In the genomic region with DNA sequence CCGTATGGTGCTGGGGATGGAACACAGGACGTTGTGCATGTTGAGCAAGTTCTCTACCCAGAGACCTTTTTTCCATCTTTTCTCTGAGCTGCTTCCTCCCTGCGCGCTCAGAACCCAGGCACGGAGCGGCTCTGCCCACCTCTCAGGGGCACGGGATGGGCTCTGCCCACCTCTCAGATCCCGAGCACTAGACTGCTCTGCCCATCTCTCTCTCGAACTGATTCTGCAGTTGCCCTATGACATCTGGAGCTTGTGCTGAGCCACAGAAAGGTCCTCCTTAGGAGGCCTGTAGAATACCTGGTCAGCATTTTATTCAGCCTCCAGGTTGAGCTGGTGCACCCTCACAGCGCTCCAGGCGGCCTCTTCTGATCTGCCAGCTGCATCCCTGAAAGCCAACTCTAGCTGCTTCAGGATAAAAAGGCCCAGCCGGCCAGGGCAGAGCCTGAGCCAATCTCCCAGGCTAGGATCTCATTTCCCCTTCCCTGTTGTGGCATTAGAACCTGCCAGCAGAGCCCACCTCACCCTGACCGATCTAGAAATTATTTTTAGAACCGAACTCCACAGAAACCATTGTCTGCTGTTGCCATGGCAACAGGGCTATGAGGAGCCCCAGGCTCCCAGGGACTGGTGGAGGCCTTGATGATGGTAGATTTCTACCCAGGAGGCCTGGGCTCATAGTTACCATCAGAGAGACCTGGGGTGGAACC, we compare ENCODE assay signal across 9 mouse cellular contexts. TPM values are rescaled to one million over a fixed set of nuclear protein-coding genes. Genes with fewer than 3 reads are reported as not detected.
DNase-seq lines count a peak whose midpoint lies in the region; ATAC-seq and TF ChIP-seq lines count a peak whose summit lies in the region.
"Had no signal": no experiment of that assay in that cellular context is flagged by ENCODE, and none has a peak within 500 bp of the region (broad histone marks: within the 10 kb centered on the region; RNA-seq: fewer than 3 reads in every experiment).

No protein-coding gene starts in this region.

- TF ChIP-seq CTCF in gastrocnemius, adult 2 months (IDR thresholded peaks at IDR 0.05) = no peak
- TF ChIP-seq CTCF in heart, adult 2 months (IDR thresholded peaks at IDR 0.05) = no peak

- no peak for TF ChIP-seq EP300 in heart, adult 2 months (IDR thresholded peaks at IDR 0.05; ENCODE audit: insufficient read depth, low read depth, low read length)

- intact Hi-C loops in gastrocnemius, adult 2 months (cut with DNase I) = no loop called here
- intact Hi-C loops in heart, adult 2 months (cut with DNase I) = no loop called here

- no peaks in the 10 kb centered on the region for H3K9me3 ChIP-seq in hindbrain, embryonic 15.5 days
- no peaks in the 10 kb centered on the region for H3K9me3 ChIP-seq in midbrain, embryonic 13.5 days
- H3K9me3 ChIP-seq: limb, embryonic 15.5 days had no signal

- no peaks in the 10 kb centered on the region for H3K79me2 ChIP-seq in heart, adult 2 months (replicated peaks; ENCODE audit: control insufficient read depth, insufficient read depth, low read length)

- WGBS in hindbrain, embryonic 15.5 days = 47% methylated on average over 14 of the region's 14 CpGs
- WGBS in midbrain, embryonic 13.5 days = 46% methylated on average over 14 of the region's 14 CpGs
- WGBS in heart, adult 2 months = 66% methylated on average over 14 of the region's 14 CpGs

- no peak overlapping the region for H3K9ac ChIP-seq in hindbrain, embryonic 15.5 days
- no peak overlapping the region for H3K9ac ChIP-seq in midbrain, embryonic 13.5 days (replicated peaks)
- H3K9ac ChIP-seq in heart, adult 2 months (ENCODE audit: low read depth, low read length) = no peak overlapping the region
- H3K9ac ChIP-seq: limb, embryonic 15.5 days had no signal

- H3K27me3 ChIP-seq in hindbrain, embryonic 15.5 days = no peaks in the 10 kb centered on the region
- no peaks in the 10 kb centered on the region for H3K27me3 ChIP-seq in midbrain, embryonic 13.5 days
- no peaks in the 10 kb centered on the region for H3K27me3 ChIP-seq in heart, adult 2 months (ENCODE audit: control insufficient read depth, insufficient read depth, low read length)
- H3K27me3 ChIP-seq: limb, embryonic 15.5 days had no signal

- peak; percentile 12 for DNase-seq in adrenal gland, postnatal 10 days
- DNase-seq in adrenal gland, adult 2 months = no peak
- DNase-seq in embryo, embryonic 10.5 days (ENCODE audit: low spot score) = peak; percentile 56
- no peak for DNase-seq in gastrocnemius, adult 2 months
- no peak for DNase-seq in lung, adult 18-20 months
- no peak for DNase-seq in heart, adult 2 months

- H3K36me3 ChIP-seq in hindbrain, embryonic 15.5 days = no peaks in the 10 kb centered on the region
- H3K36me3 ChIP-seq in midbrain, embryonic 13.5 days = no peaks in the 10 kb centered on the region
- no peaks in the 10 kb centered on the region for H3K36me3 ChIP-seq in heart, adult 2 months (ENCODE audit: control insufficient read depth, insufficient read depth, low read length)
- H3K36me3 ChIP-seq: limb, embryonic 15.5 days had no signal

- peaks cover 16% of the 10 kb centered on the region for H3K4me1 ChIP-seq in hindbrain, embryonic 15.5 days (replicated peaks)
- H3K4me1 ChIP-seq in midbrain, embryonic 13.5 days (replicated peaks) = peaks cover 22% of the 10 kb centered on the region
- H3K4me1 ChIP-seq in heart, adult 2 months (ENCODE audit: control insufficient read depth, insufficient read depth, low read length) = no peaks in the 10 kb centered on the region; the same call in 1 of the 2 replicates

- no peak for TF ChIP-seq POLR2A in heart, adult 2 months (IDR thresholded peaks at IDR 0.05; ENCODE audit: insufficient read depth, low read depth, low read length)

- peak; percentile 70 for ATAC-seq in hindbrain, embryonic 15.5 days (ENCODE audit: low FRiP score, low read depth)
- peak; percentile 77 for ATAC-seq in midbrain, embryonic 13.5 days

- H3K27ac ChIP-seq in hindbrain, embryonic 15.5 days (replicated peaks) = peak overlapping the region; percentile 88
- H3K27ac ChIP-seq in midbrain, embryonic 13.5 days = peak overlapping the region; percentile 91
- H3K27ac ChIP-seq in gastrocnemius, adult 2 months = no peak overlapping the region
- H3K27ac ChIP-seq in heart, adult 2 months = no peak overlapping the region
- H3K27ac ChIP-seq: limb, embryonic 15.5 days had no signal

- H3K4me3 ChIP-seq in hindbrain, embryonic 15.5 days = no peak overlapping the region
- H3K4me3 ChIP-seq in midbrain, embryonic 13.5 days (replicated peaks) = no peak overlapping the region
- no peak overlapping the region for H3K4me3 ChIP-seq in gastrocnemius, adult 2 months
- no peak overlapping the region for H3K4me3 ChIP-seq in heart, adult 2 months
- H3K4me3 ChIP-seq: limb, embryonic 15.5 days had no signal

- no peak overlapping the region for H3K4me2 ChIP-seq in hindbrain, embryonic 15.5 days
- H3K4me2 ChIP-seq in midbrain, embryonic 13.5 days (replicated peaks) = 0 out of 2 replicates have a peak overlapping the region, but pooled peaks have one; percentile 2
- H3K4me2 ChIP-seq: limb, embryonic 15.5 days had no signal

RNA-seq across cellular contexts. Expression of gene Zcchc14, which starts 34.9 kb away (rescaled TPM):
- total RNA-seq in adrenal gland, postnatal 10 days (2021) = 10 to 100 TPM; 38.0 to 47.6 TPM
- 10 to 100 TPM; 32.9 to 44.8 TPM for total RNA-seq in adrenal gland, adult 2 months (2021)
- 41.2 and 44.0 TPM in 2 replicates for polyA plus RNA-seq in adrenal gland, adult 2 months (2012; rRNA removed)
- 21.6 and 23.9 TPM in 2 replicates for polyA plus RNA-seq in hindbrain, embryonic 15.5 days (2015; fragmentation: Nextera tagmentation; extraction: Ambion mirVana)
- polyA plus RNA-seq in midbrain, embryonic 13.5 days (2015; fragmentation: Nextera tagmentation; extraction: Ambion mirVana) = 27.6 and 29.5 TPM in 2 replicates
- total RNA-seq in gastrocnemius, adult 2 months (2021) = 10 to 100 TPM; 18.8 to 22.3 TPM
- total RNA-seq in heart, adult 2 months (2021) = 10 to 100 TPM; 28.5 to 30.0 TPM
- polyA plus RNA-seq in heart, adult 2 months (2012; rRNA removed) = 17.6 and 22.1 TPM in 2 replicates

RNA-seq across cellular contexts. Expression of gene Jph3, which starts 41.8 kb away (rescaled TPM):
- total RNA-seq in adrenal gland, postnatal 10 days (2021) = 1 to 10 TPM; 2.7 to 4.6 TPM
- total RNA-seq in adrenal gland, adult 2 months (2021) = 1 to 10 TPM; 1.6 to 2.2 TPM
- polyA plus RNA-seq in adrenal gland, adult 2 months (2012; rRNA removed) = 3.1 TPM in 2 replicates
- 108 and 125 TPM in 2 replicates for polyA plus RNA-seq in hindbrain, embryonic 15.5 days (2015; fragmentation: Nextera tagmentation; extraction: Ambion mirVana)
- 62.3 and 65.4 TPM in 2 replicates for polyA plus RNA-seq in midbrain, embryonic 13.5 days (2015; fragmentation: Nextera tagmentation; extraction: Ambion mirVana)
- total RNA-seq in gastrocnemius, adult 2 months (2021) = not detected
- under 1 TPM in 1 of 2 experiments, not detected in 1; 0.11 TPM for total RNA-seq in heart, adult 2 months (2021)
- polyA plus RNA-seq in heart, adult 2 months (2012; rRNA removed) = 0.09 and 0.10 TPM in 2 replicates

Comparison
In these comparisons a context has a peak if more than half of its experiments do, and no peak if none do; other contexts are left out.
1. DNase-seq: peak in adrenal gland, postnatal 10 days (single experiment) and embryo, embryonic 10.5 days (single experiment); none in adrenal gland, adult 2 months (single experiment), gastrocnemius, adult 2 months (single experiment), lung, adult 18-20 months (0 of 2) and heart, adult 2 months (0 of 2).
2. H3K27ac ChIP-seq: peak in hindbrain, embryonic 15.5 days (single experiment) and midbrain, embryonic 13.5 days (single experiment); none in gastrocnemius, adult 2 months (single experiment) and heart, adult 2 months (single experiment).